Mouse (Mus musculus) MEL (cell line): ENCODE measurements at regions not wholly inside any gene's neighbourhood (a gene's known extent, or its start where the extent isn't known, plus 50 kb on each side); places are given as distances from the start of the nearest gene placed in this dataset.
"Not testable (repeated sequence)": the region's sequence is repeated elsewhere in the genome, so short reads cannot be mapped to it uniquely, and the experiment has no call there.

Source experiments
- DNase-seq: peaks from one replicate; pipeline ENCODE4 v3.0.0; 2011; ENCODE audit warnings: low read depth, low spot score
- H3K27ac ChIP-seq: 2 replicates; pipeline ENCODE4 v1.5.1; 2012; ENCODE audit warnings: low read depth, mild to moderate bottlenecking, control low read depth, low read length, moderate library complexity; ENCODE audit not compliant: control insufficient read depth
- H3K27me3 ChIP-seq, 2 experiments: fragments of 150-350 bp in 1 of 2; sonication (generic) in 1 of 2; 2 replicates each; pipeline ENCODE4 v1.6.1; 2012; ENCODE audit warnings: low read length in 2 of 2, mild to moderate bottlenecking in 2 of 2, improper control_type of control experiment in 1 of 2, moderate library complexity in 1 of 2; ENCODE audit not compliant: insufficient read depth in 2 of 2, control insufficient read depth in 1 of 2
- H3K36me3 ChIP-seq, 2 experiments: 2 replicates each; pipeline ENCODE4 v1.6.1; 2012 to 2014; ENCODE audit warnings: low read length in 2 of 2, improper control_type of control experiment in 1 of 2, inconsistent platforms in 1 of 2, mild to moderate bottlenecking in 1 of 2; ENCODE audit not compliant: insufficient read depth in 2 of 2, control insufficient read depth in 1 of 2
- H3K4me1 ChIP-seq, 2 experiments: fragments of 150-350 bp in 1 of 2; sonication (generic) in 1 of 2; 2 replicates each; pipeline ENCODE4 v1.6.1; 2012; ENCODE audit warnings: low read length in 2 of 2, improper control_type of control experiment in 1 of 2, mild to moderate bottlenecking in 1 of 2; ENCODE audit not compliant: insufficient read depth in 2 of 2, control insufficient read depth in 1 of 2
- H3K4me3 ChIP-seq, 2 experiments: fragments of 150-350 bp in 1 of 2; sonication (generic) in 1 of 2; 2 replicates each; pipeline ENCODE4 v1.5.1; 2012; ENCODE audit warnings: low read depth in 2 of 2, low read length in 2 of 2, mild to moderate bottlenecking in 2 of 2, moderate library complexity in 2 of 2, control low read depth in 1 of 2, improper control_type of control experiment in 1 of 2; ENCODE audit not compliant: control insufficient read depth in 1 of 2, insufficient read depth in 1 of 2
- H3K79me2 ChIP-seq: 2 replicates; pipeline ENCODE4 v1.6.1; 2012; ENCODE audit warnings: mild to moderate bottlenecking, low read length, moderate library complexity; ENCODE audit not compliant: control insufficient read depth, poor library complexity, insufficient read depth
- H3K9ac ChIP-seq: 2 replicates; pipeline ENCODE4 v1.6.1; 2012; ENCODE audit warnings: low read depth, mild to moderate bottlenecking, control low read depth, low read length, moderate library complexity; ENCODE audit not compliant: control insufficient read depth, poor library complexity, severe bottlenecking
- H3K9me3 ChIP-seq: fragments of 150-350 bp; sonication (generic); replicated peaks from 2 replicates; pipeline ENCODE4 v1.6.1; 2012; ENCODE audit warnings: mild to moderate bottlenecking, low read length, improper control_type of control experiment, moderate library complexity; ENCODE audit not compliant: insufficient read depth
- CHD2 ChIP-seq: IDR thresholded peaks from 2 replicates; pipeline ENCODE4 v1.6.1; 2011; ENCODE audit warnings: low read length, improper control_type of control experiment
- E2F4 ChIP-seq: IDR thresholded peaks from 2 replicates; pipeline ENCODE4 v1.6.1; 2011; ENCODE audit warnings: low read depth, low read length, improper control_type of control experiment, borderline replicate concordance
- EP300 ChIP-seq, 2 experiments: IDR thresholded peaks; 2 replicates each; pipeline ENCODE4 v1.6.1; 2011; ENCODE audit warnings: improper control_type of control experiment in 2 of 2, low read length in 2 of 2, low read depth in 1 of 2, mild to moderate bottlenecking in 1 of 2
- ETS1 ChIP-seq: IDR thresholded peaks from 2 replicates; pipeline ENCODE4 v1.6.1; 2012; ENCODE audit warnings: low read depth, mild to moderate bottlenecking, inconsistent platforms, low read length, improper control_type of control experiment, moderate library complexity
- GABPA ChIP-seq: IDR thresholded peaks from 2 replicates; pipeline ENCODE4 v1.6.1; 2012; ENCODE audit warnings: low read depth, mild to moderate bottlenecking, inconsistent platforms, low read length, improper control_type of control experiment, moderate library complexity
- HCFC1 ChIP-seq: IDR thresholded peaks from 2 replicates; pipeline ENCODE4 v1.6.1; 2012; ENCODE audit warnings: low read depth, mild to moderate bottlenecking, inconsistent platforms, low read length, improper control_type of control experiment, moderate library complexity
- JUND ChIP-seq: IDR thresholded peaks from 2 replicates; pipeline ENCODE4 v1.6.1; 2011; ENCODE audit warnings: low read depth, mild to moderate bottlenecking, improper control_type of control experiment, low read length
- MAX ChIP-seq: IDR thresholded peaks from 2 replicates; pipeline ENCODE4 v1.6.1; 2011; ENCODE audit warnings: low read length, improper control_type of control experiment
- MAZ ChIP-seq: IDR thresholded peaks from 2 replicates; pipeline ENCODE4 v1.6.1; 2012; ENCODE audit warnings: low read depth, mild to moderate bottlenecking, inconsistent platforms, low read length, improper control_type of control experiment
- MXI1 ChIP-seq: IDR thresholded peaks from 2 replicates; pipeline ENCODE4 v1.6.1; 2011; ENCODE audit warnings: mild to moderate bottlenecking, low read depth, low read length, improper control_type of control experiment
- MYC ChIP-seq: IDR thresholded peaks from 2 replicates; pipeline ENCODE4 v1.6.1; 2011; ENCODE audit warnings: low read depth, mild to moderate bottlenecking, low read length, improper control_type of control experiment, moderate library complexity
- NRF1 ChIP-seq: IDR thresholded peaks from 2 replicates; pipeline ENCODE4 v1.6.1; 2014; ENCODE audit warnings: low read depth, mild to moderate bottlenecking, inconsistent platforms, low read length, improper control_type of control experiment, moderate library complexity; ENCODE audit not compliant: poor library complexity, insufficient read depth, severe bottlenecking
- POLR2AphosphoS2 ChIP-seq: IDR thresholded peaks from 2 replicates; pipeline ENCODE4 v1.6.1; 2011; ENCODE audit warnings: low read length, improper control_type of control experiment
- POLR2AphosphoS5 ChIP-seq: IDR thresholded peaks from 2 replicates; pipeline ENCODE4 v1.6.1; 2012; ENCODE audit warnings: low read depth, borderline replicate concordance, mild to moderate bottlenecking, inconsistent platforms, low read length, moderate library complexity, mixed read lengths
- RCOR1 ChIP-seq: IDR thresholded peaks from 2 replicates; pipeline ENCODE4 v1.6.1; 2012; ENCODE audit warnings: low read depth, mild to moderate bottlenecking, inconsistent platforms, low read length, improper control_type of control experiment
- SIN3A ChIP-seq: IDR thresholded peaks from 2 replicates; pipeline ENCODE4 v1.6.1; 2012; ENCODE audit warnings: low read length, improper control_type of control experiment, inconsistent platforms
- SMC3 ChIP-seq: IDR thresholded peaks from 2 replicates; pipeline ENCODE4 v1.6.1; 2011; ENCODE audit warnings: low read depth, low read length, improper control_type of control experiment
- TAL1 ChIP-seq: IDR thresholded peaks from 2 replicates; pipeline ENCODE4 v1.6.1; 2012; ENCODE audit warnings: mild to moderate bottlenecking, inconsistent platforms, low read length, moderate library complexity, mixed read lengths
- TBP ChIP-seq: IDR thresholded peaks from 2 replicates; pipeline ENCODE4 v1.8.0; 2011; ENCODE audit warnings: low read depth, low read length, improper control_type of control experiment
- USF1 ChIP-seq: IDR thresholded peaks from 2 replicates; pipeline ENCODE4 v1.6.1; 2014; ENCODE audit warnings: low read depth, mild to moderate bottlenecking, inconsistent platforms, low read length, improper control_type of control experiment, moderate library complexity
- USF2 ChIP-seq, 2 experiments: IDR thresholded peaks; 2 replicates each; pipeline ENCODE4 v1.6.1; 2011 to 2012; ENCODE audit warnings: improper control_type of control experiment in 2 of 2, low read length in 2 of 2, borderline replicate concordance in 1 of 2, inconsistent platforms in 1 of 2, low read depth in 1 of 2, mild to moderate bottlenecking in 1 of 2; ENCODE audit not compliant: insufficient read depth in 1 of 2
- ZKSCAN1 ChIP-seq: IDR thresholded peaks from 2 replicates; pipeline ENCODE4 v1.6.1; 2012; ENCODE audit warnings: low read depth, mild to moderate bottlenecking, inconsistent platforms, low read length, improper control_type of control experiment, moderate library complexity
- ZMIZ1 ChIP-seq: IDR thresholded peaks from 2 replicates; pipeline ENCODE4 v1.6.1; 2012; ENCODE audit warnings: low read depth, mild to moderate bottlenecking, inconsistent platforms, low read length, improper control_type of control experiment, moderate library complexity

DNA sequence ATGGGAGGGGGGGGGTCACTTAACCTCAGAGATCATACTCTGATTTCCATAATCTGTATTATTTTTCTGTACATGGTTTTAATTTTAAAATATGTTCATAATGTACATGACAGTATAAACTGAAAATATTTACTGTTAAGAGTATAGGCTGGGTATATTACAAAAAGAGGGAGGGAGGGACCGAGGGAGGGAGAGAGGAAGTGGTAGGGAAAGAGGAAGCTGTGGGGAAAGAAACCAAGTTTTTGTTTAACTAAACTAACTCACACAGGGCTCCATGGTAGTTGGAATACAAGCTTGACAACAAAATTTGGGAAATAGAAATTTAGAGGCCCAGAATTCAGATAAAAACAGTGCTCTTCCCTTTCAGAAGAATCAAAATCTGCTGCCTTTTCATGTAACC, 131.7 kb downstream of the Teddm3 start:
- not testable (repeated sequence) for H3K9me3 ChIP-seq, H3K27ac ChIP-seq
- DNase-seq = peak; percentile 21

GRCm38 (mm10) chr16:21004871-21005270, 148.9 kb downstream of the Teddm3 start:
- Histone ChIP-seq H3K9me3 (no peaks in the 10 kb centered on the region), H3K27ac (no peak overlapping the region), H3K4me3 (no peak overlapping the region)
- DNase-seq = no peak
- TF ChIP-seq JUND = no peak
- no peak for TF ChIP-seq MAX
- no peak for TF ChIP-seq NRF1
- TF ChIP-seq USF1 = no peak
- no peak for TF ChIP-seq ETS1
- TF ChIP-seq MYC = no peak
- no peak for TF ChIP-seq E2F4
- TF ChIP-seq TAL1 = no peak
- TF ChIP-seq USF2 (IDR thresholded peaks at IDR 0.05; ENCODE audit: borderline replicate concordance in 1 of 2, insufficient read depth in 1 of 2, low read depth in 1 of 2, low read length in 2 of 2) = no peak
- no peak for TF ChIP-seq EP300 (IDR thresholded peaks at IDR 0.05; ENCODE audit: low read depth in 1 of 2, low read length in 2 of 2)
- TF ChIP-seq ZMIZ1 = no peak
- TF ChIP-seq MXI1 = no peak
- TF ChIP-seq ZKSCAN1 = no peak
- TF ChIP-seq MAZ = no peak
- no peak for TF ChIP-seq HCFC1
- no peak for TF ChIP-seq TBP
- TF ChIP-seq POLR2AphosphoS2 = no peak
- TF ChIP-seq, all 39 proteins: peak for 0
- Histone ChIP-seq H3K27me3 (no peaks in the 10 kb centered on the region), H3K4me1 (no peaks in the 10 kb centered on the region), H3K36me3 (no peaks in the 10 kb centered on the region), H3K79me2 (no peaks in the 10 kb centered on the region), H3K9ac (no peak overlapping the region)

More for the DNA sequence above, 131.7 kb downstream of the Teddm3 start:
- not testable (repeated sequence) for H3K4me3 ChIP-seq, H3K4me1 ChIP-seq, H3K27me3 ChIP-seq, H3K79me2 ChIP-seq, H3K9ac ChIP-seq, H3K36me3 ChIP-seq

GRCm38 (mm10) chr16:21001126-21001525, 152.7 kb downstream of the Teddm3 start:
- DNase-seq = no peak
- no peaks in the 10 kb centered on the region for H3K36me3 ChIP-seq
- H3K4me3 ChIP-seq = no peak overlapping the region
- H3K9me3 ChIP-seq = no peaks in the 10 kb centered on the region
- H3K9ac ChIP-seq = no peak overlapping the region
- no peaks in the 10 kb centered on the region for H3K27me3 ChIP-seq
- TF ChIP-seq GABPA (no peak), RCOR1 (no peak), MXI1 (no peak), SIN3A (no peak), JUND (no peak), E2F4 (no peak), ZKSCAN1 (no peak), POLR2AphosphoS5 (no peak), CHD2 (no peak), SMC3 (no peak)
- H3K4me1 ChIP-seq = no peaks in the 10 kb centered on the region
- no peaks in the 10 kb centered on the region for H3K79me2 ChIP-seq
- H3K27ac ChIP-seq = no peak overlapping the region
